ENCODE assay signal across 24 mouse cellular contexts in genomic region chr13:40842141-40842540, GRCm38 (mm10). TPM values are rescaled to one million over a fixed set of nuclear protein-coding genes. Genes with fewer than 3 reads are reported as not detected.
A peak's percentile ranks its signal among the peaks of the same experiment; 100 is the strongest.
DNase-seq lines count a peak whose midpoint lies in the region; ATAC-seq and TF ChIP-seq lines count a peak whose summit lies in the region.
"Had no signal": no experiment of that assay in that cellular context is flagged by ENCODE, and none has a peak within 500 bp of the region (broad histone marks: within the 10 kb centered on the region; RNA-seq: fewer than 3 reads in every experiment).

No protein-coding gene starts in this region.

- peaks cover 9% of the 10 kb centered on the region; the same call in 1 of the 2 replicates for H3K4me1 ChIP-seq in liver, adult 2 months (ENCODE audit: control insufficient read depth, insufficient read depth, low read length)
- no peaks in the 10 kb centered on the region for H3K4me1 ChIP-seq in liver, embryonic 11.5 days (replicated peaks; ENCODE audit: control insufficient read depth, insufficient read depth, low read length)
- H3K4me1 ChIP-seq in liver, embryonic 15.5 days (replicated peaks): peaks cover 5% of the 10 kb centered on the region
- H3K4me1 ChIP-seq: embryonic facial prominence, embryonic 15.5 days; forebrain, embryonic 10.5 days; heart, embryonic 10.5 days; hindbrain, embryonic 13.5 days had no signal

- TF ChIP-seq POLR2A in liver, adult 2 months (IDR thresholded peaks at IDR 0.05; ENCODE audit: extremely low read depth, insufficient read depth, low read length): no peak

- WGBS in liver, adult 2 months: 8% methylated on average over 1 of the region's 1 CpGs
- WGBS in liver, embryonic 11.5 days: 35% methylated on average over 1 of the region's 1 CpGs
- WGBS in liver, embryonic 15.5 days (ENCODE audit: insufficient replicate concordance): 19% methylated on average over 1 of the region's 1 CpGs

- intact Hi-C loops in left cerebral cortex, postnatal 36 days (cut with DNase I): loop anchor here (5.0 kb wide), 1 partner anchor 395 kb away; no protein-coding TSS in a partner anchor

- no peaks in the 10 kb centered on the region for H3K27me3 ChIP-seq in liver, adult 2 months (ENCODE audit: control insufficient read depth, insufficient read depth, low read length)
- H3K27me3 ChIP-seq in liver, embryonic 11.5 days (replicated peaks; ENCODE audit: control insufficient read depth, insufficient read depth, low read length): no peaks in the 10 kb centered on the region
- H3K27me3 ChIP-seq in liver, embryonic 15.5 days: no peaks in the 10 kb centered on the region
- H3K27me3 ChIP-seq: embryonic facial prominence, embryonic 15.5 days; hindbrain, embryonic 13.5 days had no signal

- no peak for ATAC-seq in liver, embryonic 11.5 days (replicated peaks; ENCODE audit: low FRiP score)
- ATAC-seq in liver, embryonic 15.5 days (ENCODE audit: insufficient read depth): no peak
- ATAC-seq: CD4-positive, CD25-positive, alpha-beta regulatory T cell, adult 4 months; forebrain, embryonic 14.5 days; hindbrain, postnatal 0 days had no signal

- TF ChIP-seq CTCF in liver, adult 2 months (IDR thresholded peaks at IDR 0.05; ENCODE audit: low read depth, low read length): no peak

- no peaks in the 10 kb centered on the region for H3K79me2 ChIP-seq in liver, adult 2 months (ENCODE audit: control insufficient read depth, insufficient read depth, low read length)

- H3K9me3 ChIP-seq in liver, embryonic 11.5 days (ENCODE audit: control insufficient read depth, low read length): no peaks in the 10 kb centered on the region
- no peaks in the 10 kb centered on the region for H3K9me3 ChIP-seq in liver, embryonic 15.5 days (replicated peaks)
- H3K9me3 ChIP-seq: embryonic facial prominence, embryonic 15.5 days; forebrain, embryonic 10.5 days; G1E; heart, embryonic 10.5 days; hindbrain, embryonic 13.5 days had no signal

- no peaks in the 10 kb centered on the region for H3K36me3 ChIP-seq in liver, adult 2 months (ENCODE audit: control insufficient read depth, insufficient read depth, low read length)
- no peaks in the 10 kb centered on the region for H3K36me3 ChIP-seq in liver, embryonic 11.5 days (ENCODE audit: control insufficient read depth, insufficient read depth, low read length)
- H3K36me3 ChIP-seq in liver, embryonic 15.5 days (replicated peaks): no peaks in the 10 kb centered on the region
- H3K36me3 ChIP-seq: embryonic facial prominence, embryonic 15.5 days; forebrain, embryonic 10.5 days; G1E; heart, embryonic 10.5 days; hindbrain, embryonic 13.5 days had no signal

- H3K9ac ChIP-seq in liver, adult 2 months (ENCODE audit: low read depth, low read length): no peak overlapping the region
- no peak overlapping the region for H3K9ac ChIP-seq in liver, embryonic 11.5 days (ENCODE audit: low read depth, low read length)
- H3K9ac ChIP-seq in liver, embryonic 15.5 days: no peak overlapping the region
- H3K9ac ChIP-seq: embryonic facial prominence, embryonic 15.5 days; hindbrain, embryonic 13.5 days had no signal

- H3K4me3 ChIP-seq in liver, adult 2 months (ENCODE audit: insufficient read depth, low read depth, low read length): no peak overlapping the region
- no peak overlapping the region for H3K4me3 ChIP-seq in liver, embryonic 11.5 days (ENCODE audit: low read depth, low read length)
- no peak overlapping the region for H3K4me3 ChIP-seq in liver, embryonic 15.5 days (replicated peaks)
- H3K4me3 ChIP-seq: embryonic facial prominence, embryonic 15.5 days; erythroblast, embryonic 14.5 days; forebrain, embryonic 10.5 days; gastrocnemius, adult 2 months; heart, embryonic 10.5 days; hindbrain, embryonic 13.5 days had no signal

- DNase-seq in adrenal gland, adult (ENCODE audit: inconsistent age in 2 of 2, low spot score in 1 of 2): peak; percentile 49 to 72
- DNase-seq in adrenal gland, postnatal 4 days (ENCODE audit: low spot score in 2 of 2): no peak
- peak; percentile 48 for DNase-seq in liver, adult 2 months (ENCODE audit: extremely low read depth, low read depth, low spot score)
- no peak for DNase-seq in liver, embryonic 11.5 days (ENCODE audit: low spot score)
- no peak for DNase-seq in urinary bladder, postnatal 25 days (ENCODE audit: low spot score)
- no peak for DNase-seq in left cerebral cortex, postnatal 36 days (ENCODE audit: low spot score in 2 of 2)
- DNase-seq: B cell, adult 2 months; cerebellum, adult 11 months; cerebellum, adult 8-10 months; embryo, embryonic 11 days; gastrocnemius, adult 2 months; gastrocnemius, postnatal 25 days; heart, adult 18-20 months; heart, postnatal 10 days had no signal

- no peak overlapping the region for H3K4me2 ChIP-seq in liver, embryonic 11.5 days
- H3K4me2 ChIP-seq in liver, embryonic 15.5 days: no peak overlapping the region
- H3K4me2 ChIP-seq: embryonic facial prominence, embryonic 15.5 days; hindbrain, embryonic 13.5 days had no signal

- H3K27ac ChIP-seq in liver, adult 2 months (replicated peaks; ENCODE audit: insufficient read depth, low read depth, low read length): peak overlapping the region; percentile 91; the same call in 1 of the 2 replicates
- H3K27ac ChIP-seq in liver, embryonic 11.5 days (ENCODE audit: low read depth, low read length): no peak overlapping the region
- H3K27ac ChIP-seq in liver, embryonic 15.5 days (replicated peaks): peak overlapping the region; percentile 69
- H3K27ac ChIP-seq: embryonic facial prominence, embryonic 15.5 days; forebrain, embryonic 10.5 days; gastrocnemius, adult 2 months; heart, embryonic 10.5 days; hindbrain, embryonic 13.5 days; hindbrain, postnatal 0 days had no signal

RNA-seq across cellular contexts. Expression of gene Gcnt2, which starts 17.4 kb away (rescaled TPM):
- 10 to 100 TPM; 10.3 to 11.0 TPM for total RNA-seq in adrenal gland, postnatal 4 days (2021)
- 14.7 and 18.1 TPM in 2 replicates for total RNA-seq in liver, adult 2 months (2014; rRNA removed)
- 2.8 and 3.5 TPM in 2 replicates for polyA plus RNA-seq in liver, adult 2 months (2012; rRNA removed)
- 2.1 and 2.2 TPM in 2 replicates for polyA plus RNA-seq in liver, embryonic 11.5 days (2014; fragmentation: Nextera tagmentation; extraction: Ambion mirVana)
- polyA plus RNA-seq in liver, embryonic 15.5 days (2015; fragmentation: Nextera tagmentation; extraction: Ambion mirVana): 1.6 TPM in 2 replicates
- 10 to 100 TPM; 17.5 to 18.3 TPM for total RNA-seq in left cerebral cortex, postnatal 36 days (2021)
- polyA plus RNA-seq: erythroblast, embryonic 14.5 days; G1E had no signal

Comparison
In these comparisons a context has a peak if more than half of its experiments do, and no peak if none do; other contexts are left out.
1. DNase-seq: peak in adrenal gland, adult (2 of 2) and liver, adult 2 months (single experiment); none in adrenal gland, postnatal 4 days (0 of 2), liver, embryonic 11.5 days (single experiment), urinary bladder, postnatal 25 days (single experiment) and left cerebral cortex, postnatal 36 days (0 of 2).